10 mouse cellular contexts compared by ENCODE assay signal in the genomic region with DNA sequence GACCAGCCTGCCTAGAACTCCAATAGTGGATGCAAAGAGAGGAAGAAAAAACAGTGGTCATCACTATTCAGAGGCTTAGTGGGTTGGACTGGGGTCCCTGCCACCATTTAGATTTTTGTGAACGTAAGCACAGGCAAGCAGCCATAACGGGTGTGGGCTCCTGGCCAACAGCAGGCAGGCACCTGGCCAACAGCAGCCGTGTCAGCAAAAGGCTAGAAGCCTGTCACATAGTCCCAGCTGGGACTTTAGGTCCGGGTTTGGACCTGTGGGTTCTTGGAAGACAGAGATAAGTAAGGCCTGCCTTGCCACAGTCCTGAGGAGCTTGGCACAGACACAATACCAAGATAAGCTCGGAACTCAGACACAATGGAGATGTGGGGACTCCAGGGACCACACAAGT.
DNase-seq lines count a peak whose midpoint lies in the region; ATAC-seq and TF ChIP-seq lines count a peak whose summit lies in the region.
"Had no signal": no experiment of that assay in that cellular context is flagged by ENCODE, and none has a peak within 500 bp of the region (broad histone marks: within the 10 kb centered on the region; RNA-seq: fewer than 3 reads in every experiment).

No protein-coding gene starts in this region.

- no peak overlapping the region for H3K9ac ChIP-seq in kidney, embryonic 14.5 days (ENCODE audit: low read depth, low read length)

- no peaks in the 10 kb centered on the region for H3K36me3 ChIP-seq in kidney, adult 2 months (ENCODE audit: control insufficient read depth, insufficient read depth, low read length)
- no peaks in the 10 kb centered on the region for H3K36me3 ChIP-seq in kidney, embryonic 14.5 days (ENCODE audit: control insufficient read depth, insufficient read depth, low read length)

- no peak overlapping the region for H3K4me3 ChIP-seq in cerebellum, adult 2 months (replicated peaks; ENCODE audit: insufficient read depth, low read depth, low read length)
- no peak overlapping the region for H3K4me3 ChIP-seq in kidney, adult 2 months (ENCODE audit: insufficient read depth, low read depth, low read length)
- no peak overlapping the region for H3K4me3 ChIP-seq in kidney, embryonic 14.5 days (ENCODE audit: low read length)

- no peak for TF ChIP-seq POLR2A in cerebellum, adult 2 months (IDR thresholded peaks at IDR 0.05; ENCODE audit: borderline replicate concordance, insufficient read depth, low read length)
- TF ChIP-seq POLR2A in kidney, adult 2 months (IDR thresholded peaks at IDR 0.05; ENCODE audit: low read depth, low read length) = no peak

- ATAC-seq in kidney, embryonic 14.5 days (ENCODE audit: low FRiP score, low TSS enrichment) = no peak

- WGBS in cerebellum, adult 2 months = 11% methylated on average over 5 of the region's 5 CpGs
- 23% methylated on average over 5 of the region's 5 CpGs for WGBS in kidney, adult 2 months
- WGBS in kidney, embryonic 14.5 days = 73% methylated on average over 5 of the region's 5 CpGs

- TF ChIP-seq CTCF in cerebellum, adult 2 months (IDR thresholded peaks at IDR 0.05; ENCODE audit: borderline replicate concordance, insufficient read depth, low read depth, low read length) = no peak
- TF ChIP-seq CTCF in kidney, adult 2 months (conservative IDR thresholded peaks at IDR 0.05; ENCODE audit: insufficient read depth, insufficient read length, low read depth, low read length) = no peak

- no peaks in the 10 kb centered on the region for H3K9me3 ChIP-seq in kidney, embryonic 14.5 days (ENCODE audit: control insufficient read depth, low read length)

- H3K4me1 ChIP-seq in cerebellum, adult 2 months (ENCODE audit: control insufficient read depth, insufficient read depth, low read length) = no peaks in the 10 kb centered on the region
- H3K4me1 ChIP-seq in kidney, adult 2 months (ENCODE audit: control insufficient read depth, insufficient read depth, low read length) = no peaks in the 10 kb centered on the region
- H3K4me1 ChIP-seq in kidney, embryonic 14.5 days (ENCODE audit: control insufficient read depth, insufficient read depth, low read length) = 0 out of 2 replicates have a peak, but pooled peaks cover 2% of the 10 kb centered on the region

- H3K27ac ChIP-seq in cerebellum, adult 2 months (ENCODE audit: insufficient read depth, low read length) = no peak overlapping the region
- H3K27ac ChIP-seq in kidney, adult 2 months (ENCODE audit: insufficient read depth, low read depth, low read length) = no peak overlapping the region
- H3K27ac ChIP-seq in kidney, embryonic 14.5 days (ENCODE audit: low read depth, low read length) = no peak overlapping the region

- DNase-seq in cerebellum, postnatal 4 days (ENCODE audit: low spot score in 2 of 2) = peak; percentile 47 to 82
- no peak for DNase-seq in cerebellum, adult 2 months
- peak; percentile 47 for DNase-seq in kidney, adult 2 months
- peak; percentile 3 for DNase-seq in adipocyte (ENCODE audit: low spot score)
- DNase-seq in heart, postnatal 4 days = peak; percentile 86
- no peak for DNase-seq in embryo, embryonic 10 days (ENCODE audit: low spot score)
- no peak for DNase-seq in left cerebral cortex, adult 8-10 months (ENCODE audit: low spot score in 2 of 2)
- DNase-seq: embryo, embryonic 11 days; thymus, adult 2 months had no signal

- H3K4me2 ChIP-seq in kidney, embryonic 14.5 days (replicated peaks; ENCODE audit: low read depth, low read length) = no peak overlapping the region

- H3K27me3 ChIP-seq in cerebellum, adult 2 months (ENCODE audit: control insufficient read depth, insufficient read depth, low read length) = no peaks in the 10 kb centered on the region
- H3K27me3 ChIP-seq in kidney, adult 2 months (replicated peaks; ENCODE audit: control insufficient read depth, insufficient read depth, low read length) = no peaks in the 10 kb centered on the region
- H3K27me3 ChIP-seq in kidney, embryonic 14.5 days (ENCODE audit: control insufficient read depth, insufficient read depth, low read length) = no peaks in the 10 kb centered on the region; the same call in 1 of the 2 replicates

Comparison
In these comparisons a context has a peak if more than half of its experiments do, and no peak if none do; other contexts are left out.
1. DNase-seq: peak in cerebellum, postnatal 4 days (2 of 2), kidney, adult 2 months (single experiment), adipocyte (single experiment) and heart, postnatal 4 days (single experiment); none in cerebellum, adult 2 months (0 of 2), embryo, embryonic 10 days (single experiment) and left cerebral cortex, adult 8-10 months (0 of 2).